In the genomic region with DNA sequence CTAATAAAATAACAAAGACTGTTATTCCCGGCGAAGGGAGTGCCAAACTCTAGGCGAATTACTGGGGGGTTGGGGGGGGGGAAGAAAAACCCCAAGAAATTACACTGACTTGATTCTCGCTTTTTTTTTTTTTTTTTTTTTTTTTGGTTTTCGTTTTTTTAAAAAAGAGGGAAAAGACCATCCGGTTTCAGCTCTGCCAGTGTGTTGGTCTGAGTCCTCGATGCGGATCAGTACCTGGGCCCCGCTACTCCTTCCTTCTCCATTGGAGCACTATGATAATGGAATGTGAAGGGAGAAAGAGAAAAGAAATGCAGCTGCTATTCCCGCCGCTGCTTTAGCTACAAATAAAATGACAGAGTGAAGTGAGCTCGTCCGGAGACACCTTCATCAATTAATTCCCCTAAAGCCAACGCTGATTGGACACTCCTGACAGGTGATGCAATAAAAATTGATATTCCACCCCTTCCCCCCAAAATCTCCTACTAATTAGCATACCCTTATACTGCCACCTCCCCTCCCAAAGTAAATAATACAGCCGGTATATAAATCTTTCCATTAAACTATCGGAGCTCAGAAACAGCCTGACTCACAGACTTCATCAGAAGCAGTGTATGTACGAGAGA, we compare ENCODE assay signal across 7 mouse cellular contexts. TPM values are rescaled to one million over a fixed set of nuclear protein-coding genes. Genes with fewer than 3 reads are reported as not detected.
DNase-seq lines count a peak whose midpoint lies in the region; ATAC-seq and TF ChIP-seq lines count a peak whose summit lies in the region.

A gene (minus strand): TSS at position 599 of the 623 bp plus-strand sequence.

- no peaks in the 10 kb centered on the region for H3K9me3 ChIP-seq in E14TG2a.4 (ENCODE audit: low read length)
- no peaks in the 10 kb centered on the region for H3K9me3 ChIP-seq in forebrain, embryonic 16.5 days (ENCODE audit: control insufficient read depth, low read length)
- no peaks in the 10 kb centered on the region for H3K9me3 ChIP-seq in kidney, embryonic 15.5 days (replicated peaks)
- H3K9me3 ChIP-seq in midbrain, embryonic 12.5 days, result no peaks in the 10 kb centered on the region

- peak within 1 kb of the TSS; percentile 99 for H3K9ac ChIP-seq in forebrain, embryonic 16.5 days (replicated peaks; ENCODE audit: low read depth, low read length)
- H3K9ac ChIP-seq in kidney, embryonic 15.5 days, result peak within 1 kb of the TSS; percentile 95
- peak within 1 kb of the TSS; percentile 100 for H3K9ac ChIP-seq in midbrain, embryonic 12.5 days (replicated peaks)

- under 1% methylated on average over 17 of the region's 17 CpGs for WGBS in forebrain, embryonic 16.5 days
- WGBS in kidney, embryonic 15.5 days, result 1% methylated on average over 17 of the region's 17 CpGs
- WGBS in midbrain, embryonic 12.5 days, result under 1% methylated on average over 17 of the region's 17 CpGs

- no peaks in the 10 kb centered on the region for H3K36me3 ChIP-seq in E14TG2a.4 (ENCODE audit: insufficient read depth, low read length)
- H3K36me3 ChIP-seq in forebrain, embryonic 16.5 days (ENCODE audit: control insufficient read depth, insufficient read depth), result no peaks in the 10 kb centered on the region
- no peaks in the 10 kb centered on the region for H3K36me3 ChIP-seq in kidney, embryonic 15.5 days
- H3K36me3 ChIP-seq in midbrain, embryonic 12.5 days, result no peaks in the 10 kb centered on the region

- peak within 1 kb of the TSS; percentile 77 for H3K4me3 ChIP-seq in E14TG2a.4 (replicated peaks; ENCODE audit: low read length)
- H3K4me3 ChIP-seq in forebrain, embryonic 16.5 days (replicated peaks; ENCODE audit: low read length), result peak within 1 kb of the TSS; percentile 73
- peak within 1 kb of the TSS; percentile 77 for H3K4me3 ChIP-seq in kidney, embryonic 15.5 days (replicated peaks)
- H3K4me3 ChIP-seq in midbrain, embryonic 12.5 days, result peak within 1 kb of the TSS; percentile 99

- H3K27me3 ChIP-seq in E14TG2a.4 (ENCODE audit: insufficient read depth, low read length), result peaks cover 75% of the 10 kb centered on the region
- H3K27me3 ChIP-seq in forebrain, embryonic 16.5 days (replicated peaks; ENCODE audit: control insufficient read depth, insufficient read depth, low read length), result no peaks in the 10 kb centered on the region
- no peaks in the 10 kb centered on the region for H3K27me3 ChIP-seq in kidney, embryonic 15.5 days
- H3K27me3 ChIP-seq in midbrain, embryonic 12.5 days, result no peaks in the 10 kb centered on the region

- TF ChIP-seq CTCF in E14TG2a.4 (conservative IDR thresholded peaks at IDR 0.05; ENCODE audit: low read length), result no peak

- H3K4me2 ChIP-seq in forebrain, embryonic 16.5 days (ENCODE audit: low read length), result peak within 1 kb of the TSS; percentile 86
- H3K4me2 ChIP-seq in kidney, embryonic 15.5 days, result peak within 1 kb of the TSS; percentile 77
- peak within 1 kb of the TSS; percentile 70 for H3K4me2 ChIP-seq in midbrain, embryonic 12.5 days (replicated peaks)

- peaks cover 52% of the 10 kb centered on the region for H3K4me1 ChIP-seq in E14TG2a.4 (replicated peaks; ENCODE audit: low read depth, low read length)
- peaks cover 28% of the 10 kb centered on the region for H3K4me1 ChIP-seq in forebrain, embryonic 16.5 days (replicated peaks; ENCODE audit: control insufficient read depth, insufficient read depth, low read length)
- peaks cover 31% of the 10 kb centered on the region for H3K4me1 ChIP-seq in kidney, embryonic 15.5 days
- H3K4me1 ChIP-seq in midbrain, embryonic 12.5 days, result peaks cover 31% of the 10 kb centered on the region

- DNase-seq in MN1 (ENCODE audit: low spot score), result peak; percentile 59
- no peak for DNase-seq in frontal cortex, postnatal 36 days (ENCODE audit: low spot score in 2 of 2)
- no peak for DNase-seq in gastrocnemius, postnatal 10 days

- H3K27ac ChIP-seq in forebrain, embryonic 16.5 days (ENCODE audit: low read length), result peak within 1 kb of the TSS; percentile 99
- H3K27ac ChIP-seq in kidney, embryonic 15.5 days, result peak within 1 kb of the TSS; percentile 99
- H3K27ac ChIP-seq in midbrain, embryonic 12.5 days (replicated peaks), result peak within 1 kb of the TSS; percentile 100

- peak; percentile 46 for ATAC-seq in forebrain, embryonic 16.5 days
- peak; percentile 59 for ATAC-seq in kidney, embryonic 15.5 days (replicated peaks; ENCODE audit: low FRiP score)
- peak; percentile 55; the same call in 1 of the 2 replicates for ATAC-seq in midbrain, embryonic 12.5 days (ENCODE audit: low FRiP score, low read depth)

RNA-seq across cellular contexts. Expression of the gene that starts here (rescaled TPM):
- polyA plus RNA-seq in forebrain, embryonic 16.5 days (2015; fragmentation: Nextera tagmentation; extraction: Ambion mirVana), result 9.8 and 13.4 TPM in 2 replicates
- 10.3 and 11.8 TPM in 2 replicates for polyA plus RNA-seq in kidney, embryonic 15.5 days (2015; fragmentation: Nextera tagmentation; extraction: Ambion mirVana)
- 23.8 and 26.6 TPM in 2 replicates for polyA plus RNA-seq in midbrain, embryonic 12.5 days (2016; fragmentation: Nextera tagmentation; extraction: Ambion mirVana)
- 1 to 10 TPM; 2.0 to 2.1 TPM for total RNA-seq in gastrocnemius, postnatal 10 days (2021)
